Mouse (Mus musculus) midbrain, embryonic 14.5 days (tissue): ENCODE data around the gene 4933428G20Rik. TPM values are rescaled to one million over a fixed set of nuclear protein-coding genes. Genes with fewer than 3 reads are reported as not detected.

Experiments
- ATAC-seq: fragments of 200-750 bp; cut with Nextera tagmentation; 2 replicates; pipeline ENCODE4 v1.8.0; 2017; ENCODE audit warnings: moderate number of reproducible peaks, moderate library complexity; ENCODE audit not compliant: low FRiP score, low TSS enrichment
- DNase-seq: peaks from one replicate; pipeline ENCODE4 v3.0.0-alpha.2; 2015
- H3K27ac ChIP-seq: fragments of 300-500 bp; sonication (generic); replicated peaks from 2 replicates; pipeline ENCODE4 v1.5.1; 2014; ENCODE audit warnings: mild to moderate bottlenecking, low read depth, low read length, moderate library complexity
- H3K27me3 ChIP-seq: fragments of 300-500 bp; sonication (generic); 2 replicates; pipeline ENCODE4 v1.6.1; 2014; ENCODE audit warnings: low read length, control low read depth, mixed read lengths; ENCODE audit not compliant: control insufficient read depth, insufficient read depth
- H3K36me3 ChIP-seq: fragments of 300-500 bp; sonication (generic); 2 replicates; pipeline ENCODE4 v1.6.1; 2014; ENCODE audit warnings: low read length, control low read depth; ENCODE audit not compliant: control insufficient read depth, insufficient read depth
- H3K4me1 ChIP-seq: fragments of 300-500 bp; sonication (generic); 2 replicates; pipeline ENCODE4 v1.6.1; 2014; ENCODE audit warnings: mild to moderate bottlenecking, antibody characterized with exemption, low read length, control low read depth; ENCODE audit not compliant: control insufficient read depth, insufficient read depth
- H3K4me2 ChIP-seq: fragments of 300-500 bp; sonication (generic); 2 replicates; pipeline ENCODE4 v1.6.1; 2014; ENCODE audit warnings: mild to moderate bottlenecking, low read length, moderate library complexity
- H3K4me3 ChIP-seq: fragments of 300-500 bp; sonication (generic); replicated peaks from 2 replicates; pipeline ENCODE4 v1.5.1; 2014; ENCODE audit warnings: low read depth, low read length
- H3K9ac ChIP-seq: fragments of 300-500 bp; sonication (generic); replicated peaks from 2 replicates; pipeline ENCODE4 v1.6.1; 2014; ENCODE audit warnings: mild to moderate bottlenecking, low read length, moderate library complexity
- H3K9me3 ChIP-seq: fragments of 300-500 bp; sonication (generic); 2 replicates; pipeline ENCODE4 v1.6.1; 2016; ENCODE audit warnings: low read length, control low read depth, mixed read lengths; ENCODE audit not compliant: control insufficient read depth
- WGBS: fragments of 180-500 bp; shearing (Covaris S2); extraction: QIAGEN DNeasy Blood & Tissue Kit; methylation state at CpG from one replicate; pipeline ENCODE4 v1.1.7; 2014; 5-methylcytosine and 5-hydroxymethylcytosine counted together
- polyA plus RNA-seq: library from polyadenylated mRNA; unstranded; fragments of >200 nt; fragmentation: Nextera tagmentation; extraction: Ambion mirVana; gene quantifications from 2 replicates; pipeline ENCODE4 v1.2.1, GENCODE M21; 2014

Gene 4933428G20Rik
- polyA plus RNA-seq: 0.51 TPM in 1 of 2 replicates, not detected in the other

DNA sequence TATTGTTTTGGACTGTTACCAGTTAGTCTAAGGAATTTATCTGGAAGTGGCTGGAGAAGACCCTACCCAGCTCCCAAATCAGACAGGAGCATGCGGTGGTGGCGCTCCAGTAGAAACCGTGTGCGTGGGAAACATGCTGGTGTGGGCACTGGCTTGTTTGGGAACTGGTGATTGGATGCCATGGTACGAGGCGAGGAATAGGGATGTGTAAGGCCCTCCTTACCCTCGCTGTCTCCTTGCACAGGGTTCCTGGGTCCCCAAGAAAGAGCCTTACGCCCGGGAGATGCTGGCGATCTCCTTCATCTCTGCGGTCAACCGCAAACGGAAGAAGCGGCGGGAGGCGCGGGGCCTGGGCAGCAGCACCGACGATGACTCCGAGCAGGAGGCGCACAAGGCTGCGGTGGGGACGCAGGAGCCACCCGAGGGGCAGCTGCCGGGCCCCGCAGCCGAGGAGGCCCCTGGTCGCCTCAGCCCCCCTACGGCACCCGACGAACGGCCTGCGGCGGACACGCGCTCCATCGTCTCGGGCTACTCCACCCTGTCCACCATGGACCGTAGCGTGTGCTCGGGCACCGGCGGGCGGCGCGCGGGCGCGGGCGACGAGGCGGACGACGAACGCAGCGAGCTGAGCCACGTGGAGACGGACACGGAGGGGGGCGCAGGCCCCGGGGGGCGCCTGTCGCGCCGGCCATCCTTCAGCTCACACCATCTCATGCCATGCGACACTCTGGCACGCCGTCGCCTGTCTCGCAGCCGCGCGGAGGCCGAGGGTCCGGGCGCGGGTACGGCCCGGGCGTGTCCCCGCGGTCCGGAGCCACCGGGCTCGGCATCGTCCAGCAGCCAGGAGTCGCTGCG lies at the start of gene 4933428G20Rik:
Gene 4933428G20Rik, minus strand, starts transcription at position 476 of the 855 bp plus-strand sequence.
- H3K4me3 ChIP-seq: peak within 1 kb of the TSS; percentile 30
- no peaks in the 10 kb centered on the region for H3K9me3 ChIP-seq
- H3K27ac ChIP-seq: no peak within 1 kb of the TSS
- H3K36me3 ChIP-seq: peaks cover 13% of the 10 kb centered on the region
- H3K9ac ChIP-seq: peak within 1 kb of the TSS; percentile 26; the same call in 1 of the 2 replicates
- DNase-seq: peak; percentile 51
- ATAC-seq: no peak
- peaks cover 10% of the 10 kb centered on the region for H3K4me1 ChIP-seq
- peak within 1 kb of the TSS; percentile 57 for H3K4me2 ChIP-seq
- 5% methylated on average over 82 of the region's 88 CpGs for WGBS
- peaks cover 46% of the 10 kb centered on the region for H3K27me3 ChIP-seq

DNA sequence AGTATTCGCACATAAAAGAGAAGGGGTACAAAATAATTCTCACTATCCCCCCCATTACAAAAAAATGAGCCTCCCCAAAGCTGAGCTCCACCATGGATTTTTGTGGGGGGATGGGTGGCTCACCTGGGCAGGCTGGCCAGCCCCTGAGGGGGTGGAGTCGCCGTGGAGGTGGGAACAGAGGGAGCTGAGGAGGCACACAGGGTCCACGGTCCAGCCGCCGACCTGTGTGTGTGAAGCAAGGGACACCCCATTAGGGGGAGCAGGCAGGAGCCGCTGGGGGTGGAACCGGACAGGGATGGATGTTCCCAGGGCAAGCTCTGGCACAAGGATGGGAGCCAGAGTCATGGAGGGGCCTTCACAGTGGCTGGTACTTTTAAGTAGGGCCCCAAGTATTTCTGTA lies 48.6 kb upstream of the 4933428G20Rik start:
- DNase-seq (no peak), ATAC-seq (no peak)
- H3K9me3 ChIP-seq: no peaks in the 10 kb centered on the region
- H3K4me3 ChIP-seq: no peak overlapping the region
- no peak overlapping the region for H3K4me2 ChIP-seq
- H3K36me3 ChIP-seq: peaks cover 27% of the 10 kb centered on the region
- H3K9ac ChIP-seq: no peak overlapping the region
- H3K27me3 ChIP-seq: peaks cover 25% of the 10 kb centered on the region
- H3K27ac ChIP-seq: no peak overlapping the region
- WGBS: 55% methylated on average over 8 of the region's 8 CpGs
- H3K4me1 ChIP-seq: peaks cover 28% of the 10 kb centered on the region

DNA sequence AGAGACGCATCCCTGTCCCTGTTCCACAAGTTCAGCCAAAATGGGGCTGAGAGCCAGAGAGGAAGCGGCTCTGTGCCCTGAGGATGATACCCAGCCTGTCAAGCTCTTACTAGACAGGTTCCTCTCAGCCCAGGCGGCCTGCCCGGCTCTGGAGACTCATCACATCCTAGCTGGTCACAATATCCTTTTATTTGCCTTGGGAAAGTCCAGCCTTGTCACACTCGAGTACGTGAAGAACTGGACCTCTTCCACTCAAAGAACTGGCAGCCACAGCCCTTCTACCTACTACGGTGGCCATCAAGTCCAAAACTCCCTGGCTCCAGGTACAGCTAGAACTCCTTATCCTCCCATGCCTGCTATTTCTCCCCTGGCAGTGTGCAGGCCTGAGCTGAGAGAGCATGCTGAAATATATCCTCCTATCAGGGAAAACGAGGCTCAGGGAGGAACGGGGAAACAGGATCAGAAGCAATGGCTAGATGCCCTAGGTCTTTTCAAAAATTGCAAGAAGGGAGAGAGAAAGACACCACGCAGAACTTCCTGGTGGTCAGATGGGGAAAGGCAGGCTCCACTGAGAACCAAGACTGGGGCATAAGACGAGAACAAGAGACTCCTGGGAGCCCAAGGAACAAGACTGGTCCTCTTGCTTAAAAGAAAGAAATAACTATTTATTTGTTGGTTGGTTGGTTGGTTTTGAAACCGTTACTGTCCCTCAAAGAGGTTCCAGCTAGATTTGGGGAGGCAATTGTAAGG lies 48.0 kb upstream of the 4933428G20Rik start:
- peaks cover 32% of the 10 kb centered on the region for H3K4me1 ChIP-seq

DNA sequence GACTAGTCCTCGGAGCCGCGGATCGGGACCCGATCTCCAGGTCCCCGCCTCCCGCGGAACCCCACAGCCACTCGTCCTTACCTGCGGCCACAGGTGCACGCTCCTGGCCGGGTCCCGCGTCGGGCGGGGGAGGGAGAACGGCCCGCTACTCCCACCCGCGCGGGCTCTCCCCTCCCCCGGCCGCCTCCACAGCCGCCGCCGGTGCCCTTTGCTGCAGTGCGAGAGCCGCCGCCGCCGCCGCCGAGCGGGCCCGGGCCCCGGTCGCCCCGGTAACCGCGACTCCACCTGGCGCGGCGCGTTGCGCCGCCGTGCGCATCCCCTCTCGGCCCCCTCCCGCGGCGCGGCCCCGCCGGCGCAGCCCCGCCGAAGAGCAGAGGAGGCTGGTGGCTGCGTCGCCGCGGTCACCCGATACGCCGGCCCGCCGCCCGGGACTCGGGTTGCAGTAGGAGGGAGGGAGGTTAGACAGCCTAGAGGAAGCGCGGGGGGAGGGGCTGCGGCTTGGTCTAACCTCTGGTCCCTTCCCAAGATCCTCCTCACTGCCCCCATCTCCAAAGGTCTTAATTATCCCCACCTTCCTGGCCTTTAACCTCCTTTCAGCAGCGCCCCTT lies 46.8 kb upstream of the 4933428G20Rik start:
- H3K4me1 ChIP-seq: peaks cover 21% of the 10 kb centered on the region
- peak overlapping the region; percentile 68 for H3K9ac ChIP-seq
- peaks cover 31% of the 10 kb centered on the region for H3K36me3 ChIP-seq
- no peaks in the 10 kb centered on the region for H3K9me3 ChIP-seq
- peak; percentile 74 for DNase-seq
- ATAC-seq: peak; percentile 47; the same call in 1 of the 2 replicates
- peak overlapping the region; percentile 44 for H3K4me3 ChIP-seq
- no peak overlapping the region for H3K27ac ChIP-seq
- peaks cover 25% of the 10 kb centered on the region for H3K27me3 ChIP-seq
- peak overlapping the region; percentile 91 for H3K4me2 ChIP-seq
- WGBS: under 1% methylated on average over 66 of the region's 73 CpGs

More for the DNA sequence above, 48.0 kb upstream of the 4933428G20Rik start:
- Histone ChIP-seq H3K9me3 (no peaks in the 10 kb centered on the region), H3K36me3 (peaks cover 27% of the 10 kb centered on the region), H3K4me2 (no peak overlapping the region), H3K4me3 (no peak overlapping the region), H3K9ac (no peak overlapping the region), H3K27me3 (peaks cover 25% of the 10 kb centered on the region), H3K27ac (no peak overlapping the region)
- no peak for DNase-seq
- 66% methylated on average over 12 of the region's 12 CpGs for WGBS
- no peak for ATAC-seq

DNA sequence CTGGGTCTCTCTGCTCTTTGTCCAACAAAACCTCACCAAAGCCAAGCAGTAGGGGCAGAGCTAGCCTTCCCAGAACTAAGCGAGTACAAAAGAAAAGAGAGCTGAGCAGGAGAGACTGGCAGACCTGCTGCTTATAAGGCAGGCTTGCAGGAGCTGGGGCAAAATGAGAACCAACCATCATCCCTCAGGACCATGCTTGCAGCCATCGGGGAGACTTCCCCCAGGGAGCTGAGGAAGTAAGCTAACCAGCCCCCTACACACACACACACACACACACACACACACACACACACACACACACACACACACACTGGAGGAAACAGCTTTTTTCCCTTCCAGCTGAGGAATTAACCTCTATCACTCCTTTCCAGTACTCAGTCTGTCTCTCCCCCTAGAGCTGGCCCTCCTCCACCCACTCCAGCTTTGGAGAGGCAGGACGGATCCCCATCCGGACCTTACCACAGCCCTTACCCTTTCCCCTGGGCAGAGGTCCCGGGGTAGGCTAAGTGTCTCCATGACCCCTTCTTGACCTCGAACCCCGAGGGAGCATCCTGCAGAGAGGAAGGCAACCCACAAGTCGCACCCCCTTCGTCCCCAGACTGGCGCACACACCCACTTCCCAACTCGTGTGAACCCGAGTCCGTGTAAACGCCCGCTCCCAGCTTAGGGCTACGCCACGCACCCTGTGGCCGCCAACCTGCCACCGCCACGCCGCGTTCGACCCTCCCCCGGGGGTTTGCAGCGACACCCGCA lies 45.8 kb upstream of the 4933428G20Rik start:
- 9% methylated on average over 26 of the region's 26 CpGs for WGBS
- H3K4me1 ChIP-seq: peaks cover 14% of the 10 kb centered on the region; the same call in 1 of the 2 replicates

DNA sequence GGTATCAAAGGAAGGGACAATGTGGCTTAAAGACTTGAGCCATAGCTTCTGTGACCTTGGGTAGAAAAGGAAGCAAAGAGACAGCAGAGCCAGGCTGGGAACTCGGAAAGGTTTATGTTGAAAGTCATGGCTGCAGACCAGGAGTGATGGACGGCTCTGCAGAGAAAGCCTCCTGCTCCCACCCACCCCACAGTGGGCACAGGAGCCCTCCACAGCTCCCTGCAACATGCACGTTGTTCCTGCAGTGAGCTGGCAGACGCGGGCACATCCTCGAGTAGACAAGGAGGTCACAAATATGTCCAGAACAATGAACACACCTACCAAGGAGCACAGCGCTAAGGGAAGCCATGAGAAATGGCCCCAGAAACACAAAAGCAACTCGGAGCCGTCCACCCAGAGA lies 43.7 kb upstream of the 4933428G20Rik start:
- peaks cover 19% of the 10 kb centered on the region for H3K4me1 ChIP-seq
- no peak overlapping the region for H3K9ac ChIP-seq
- 81% methylated on average over 9 of the region's 9 CpGs for WGBS
- H3K27me3 ChIP-seq: peaks cover 8% of the 10 kb centered on the region
- H3K4me3 ChIP-seq: no peak overlapping the region
- H3K9me3 ChIP-seq: no peaks in the 10 kb centered on the region
- H3K36me3 ChIP-seq: 0 out of 2 replicates have a peak, but pooled peaks cover 11% of the 10 kb centered on the region
- H3K4me2 ChIP-seq: no peak overlapping the region
- DNase-seq (no peak), ATAC-seq (no peak)
- no peak overlapping the region for H3K27ac ChIP-seq

More for the DNA sequence above, 45.8 kb upstream of the 4933428G20Rik start:
- DNase-seq: no peak
- Histone ChIP-seq H3K27ac (no peak overlapping the region), H3K36me3 (peaks cover 27% of the 10 kb centered on the region), H3K9me3 (no peaks in the 10 kb centered on the region), H3K9ac (peak overlapping the region; percentile 68), H3K4me3 (peak overlapping the region; percentile 44), H3K27me3 (peaks cover 17% of the 10 kb centered on the region), H3K4me2 (peak overlapping the region; percentile 91)
- no peak for ATAC-seq

DNA sequence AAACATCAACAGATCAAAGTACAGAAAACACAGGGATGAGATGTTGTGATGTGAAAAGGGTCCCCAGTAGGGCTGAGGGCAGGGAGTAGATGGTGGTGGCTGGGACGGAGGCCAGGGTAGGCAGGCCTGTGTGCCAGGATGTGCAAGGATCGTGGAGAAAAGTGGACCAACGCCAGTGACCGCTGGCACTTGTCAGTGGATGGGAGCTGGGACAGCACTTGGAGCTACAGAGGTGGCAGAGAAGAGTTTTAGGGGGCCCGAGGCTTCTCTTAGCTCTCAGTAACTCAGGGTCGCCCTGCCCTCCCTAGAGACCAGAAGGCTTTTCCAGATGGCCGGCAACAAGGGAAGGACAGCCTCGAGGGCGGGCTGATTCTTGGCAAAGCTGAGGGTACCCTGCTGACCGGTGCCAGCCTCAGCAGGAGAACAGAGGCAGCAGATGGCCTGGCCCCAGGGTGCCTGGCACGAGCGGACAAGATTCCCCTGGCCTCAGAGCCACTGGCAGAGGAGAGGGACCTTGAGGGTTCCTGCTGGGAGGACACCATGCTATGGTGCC lies 43.1 kb upstream of the 4933428G20Rik start:
- H3K9ac ChIP-seq: no peak overlapping the region
- H3K4me2 ChIP-seq: no peak overlapping the region
- H3K4me3 ChIP-seq: no peak overlapping the region
- no peak for DNase-seq
- peaks cover 4% of the 10 kb centered on the region; the same call in 1 of the 2 replicates for H3K27me3 ChIP-seq
- H3K36me3 ChIP-seq: 0 out of 2 replicates have a peak, but pooled peaks cover 9% of the 10 kb centered on the region
- ATAC-seq: no peak
- no peak overlapping the region for H3K27ac ChIP-seq
- 46% methylated on average over 12 of the region's 12 CpGs for WGBS
- H3K4me1 ChIP-seq: peaks cover 19% of the 10 kb centered on the region
- H3K9me3 ChIP-seq: no peaks in the 10 kb centered on the region
